Comparison of ENCODE assay signal across 16 mouse cellular contexts in the genomic region with DNA sequence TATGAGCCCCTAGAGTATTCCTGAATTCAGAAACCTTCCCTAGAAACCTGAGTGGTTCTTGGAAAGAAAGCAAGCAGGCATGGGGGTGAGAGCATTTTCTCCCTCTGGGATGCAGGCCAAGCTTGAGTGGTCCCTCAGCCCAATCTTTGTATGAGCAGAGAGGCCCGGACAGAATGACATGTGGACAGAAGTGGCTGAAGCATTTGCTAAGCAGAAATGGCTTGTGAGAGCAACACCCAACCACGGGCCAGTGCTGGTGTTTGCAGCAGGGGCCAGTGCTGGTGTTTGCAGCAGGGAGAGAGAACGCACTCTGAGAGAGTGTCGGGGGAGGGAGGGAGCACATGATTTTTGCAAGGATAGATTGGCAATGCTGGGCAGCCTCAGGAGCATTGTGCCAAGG.
DNase-seq lines count a peak whose midpoint lies in the region; ATAC-seq and TF ChIP-seq lines count a peak whose summit lies in the region.
"Had no signal": no experiment of that assay in that cellular context is flagged by ENCODE, and none has a peak within 500 bp of the region (broad histone marks: within the 10 kb centered on the region; RNA-seq: fewer than 3 reads in every experiment).

No protein-coding gene starts in this region.

- H3K27ac ChIP-seq in forebrain, postnatal 0 days (ENCODE audit: low read depth, low read length) = no peak overlapping the region
- no peak overlapping the region for H3K27ac ChIP-seq in forebrain, embryonic 15.5 days (replicated peaks)
- H3K27ac ChIP-seq in lung, embryonic 14.5 days (ENCODE audit: low read depth) = no peak overlapping the region; the same call in 1 of the 2 replicates
- no peak overlapping the region for H3K27ac ChIP-seq in embryonic facial prominence, embryonic 11.5 days (replicated peaks; ENCODE audit: low read depth, low read length)
- no peak overlapping the region for H3K27ac ChIP-seq in kidney, adult 2 months (ENCODE audit: insufficient read depth, low read depth, low read length)
- H3K27ac ChIP-seq: heart, embryonic 10.5 days; midbrain, embryonic 10.5 days had no signal

- no peaks in the 10 kb centered on the region for H3K27me3 ChIP-seq in forebrain, postnatal 0 days (ENCODE audit: insufficient read depth, low read length)
- no peaks in the 10 kb centered on the region for H3K27me3 ChIP-seq in forebrain, embryonic 15.5 days
- H3K27me3 ChIP-seq in lung, embryonic 14.5 days (ENCODE audit: insufficient read depth, low read length) = no peaks in the 10 kb centered on the region
- H3K27me3 ChIP-seq in embryonic facial prominence, embryonic 11.5 days (ENCODE audit: control insufficient read depth, insufficient read depth, low read length) = no peaks in the 10 kb centered on the region
- H3K27me3 ChIP-seq in kidney, adult 2 months (replicated peaks; ENCODE audit: control insufficient read depth, insufficient read depth, low read length) = no peaks in the 10 kb centered on the region

- 40% methylated on average over 4 of the region's 4 CpGs for WGBS in forebrain, postnatal 0 days
- WGBS in forebrain, embryonic 15.5 days = 50% methylated on average over 4 of the region's 4 CpGs
- WGBS in lung, embryonic 14.5 days = 25% methylated on average over 4 of the region's 4 CpGs
- WGBS in embryonic facial prominence, embryonic 11.5 days = 65% methylated on average over 4 of the region's 4 CpGs
- 72% methylated on average over 4 of the region's 4 CpGs for WGBS in kidney, adult 2 months

- TF ChIP-seq CTCF in forebrain, postnatal 0 days (IDR thresholded peaks at IDR 0.05; ENCODE audit: low read depth) = no peak
- no peak for TF ChIP-seq CTCF in lung, embryonic 14.5 days (IDR thresholded peaks at IDR 0.05; ENCODE audit: low read depth)
- no peak for TF ChIP-seq CTCF in kidney, adult 2 months (conservative IDR thresholded peaks at IDR 0.05; ENCODE audit: insufficient read depth, insufficient read length, low read depth, low read length)

- H3K9ac ChIP-seq in forebrain, postnatal 0 days = no peak overlapping the region
- H3K9ac ChIP-seq in forebrain, embryonic 15.5 days (replicated peaks) = no peak overlapping the region
- H3K9ac ChIP-seq in lung, embryonic 14.5 days = 0 out of 2 replicates have a peak overlapping the region, but pooled peaks have one; percentile 25
- H3K9ac ChIP-seq in embryonic facial prominence, embryonic 11.5 days (replicated peaks; ENCODE audit: low read length) = peak overlapping the region; percentile 13; the same call in 1 of the 2 replicates

- H3K4me2 ChIP-seq in forebrain, postnatal 0 days (ENCODE audit: low read depth) = no peak overlapping the region
- H3K4me2 ChIP-seq in forebrain, embryonic 15.5 days (replicated peaks) = no peak overlapping the region
- no peak overlapping the region for H3K4me2 ChIP-seq in lung, embryonic 14.5 days
- no peak overlapping the region for H3K4me2 ChIP-seq in embryonic facial prominence, embryonic 11.5 days (ENCODE audit: low read depth, low read length)

- no peaks in the 10 kb centered on the region for H3K4me1 ChIP-seq in forebrain, postnatal 0 days (ENCODE audit: insufficient read depth)
- peaks cover 9% of the 10 kb centered on the region for H3K4me1 ChIP-seq in forebrain, embryonic 15.5 days
- H3K4me1 ChIP-seq in lung, embryonic 14.5 days (ENCODE audit: insufficient read depth) = peaks cover 9% of the 10 kb centered on the region; the same call in 1 of the 2 replicates
- H3K4me1 ChIP-seq in embryonic facial prominence, embryonic 11.5 days (ENCODE audit: control insufficient read depth, insufficient read depth, low read length) = no peaks in the 10 kb centered on the region; the same call in 1 of the 2 replicates
- H3K4me1 ChIP-seq in kidney, adult 2 months (ENCODE audit: control insufficient read depth, insufficient read depth, low read length) = no peaks in the 10 kb centered on the region

- no peaks in the 10 kb centered on the region for H3K36me3 ChIP-seq in forebrain, postnatal 0 days (ENCODE audit: insufficient read depth)
- H3K36me3 ChIP-seq in forebrain, embryonic 15.5 days = no peaks in the 10 kb centered on the region
- H3K36me3 ChIP-seq in lung, embryonic 14.5 days (ENCODE audit: insufficient read depth) = no peaks in the 10 kb centered on the region
- no peaks in the 10 kb centered on the region for H3K36me3 ChIP-seq in embryonic facial prominence, embryonic 11.5 days (replicated peaks; ENCODE audit: control insufficient read depth, insufficient read depth, low read depth, low read length)
- H3K36me3 ChIP-seq in kidney, adult 2 months (ENCODE audit: control insufficient read depth, insufficient read depth, low read length) = no peaks in the 10 kb centered on the region
- H3K36me3 ChIP-seq: heart, embryonic 10.5 days; midbrain, embryonic 10.5 days had no signal

- no peak for TF ChIP-seq POLR2A in kidney, adult 2 months (IDR thresholded peaks at IDR 0.05; ENCODE audit: low read depth, low read length)

- no peak overlapping the region for H3K4me3 ChIP-seq in forebrain, postnatal 0 days (ENCODE audit: low read depth, low read length)
- H3K4me3 ChIP-seq in forebrain, embryonic 15.5 days = no peak overlapping the region
- H3K4me3 ChIP-seq in lung, embryonic 14.5 days (ENCODE audit: low read depth, low read length) = no peak overlapping the region
- H3K4me3 ChIP-seq in embryonic facial prominence, embryonic 11.5 days (ENCODE audit: low read depth, low read length) = no peak overlapping the region
- no peak overlapping the region for H3K4me3 ChIP-seq in kidney, adult 2 months (ENCODE audit: insufficient read depth, low read depth, low read length)
- H3K4me3 ChIP-seq: heart, embryonic 10.5 days; midbrain, embryonic 10.5 days had no signal

- DNase-seq in forebrain, postnatal 0 days = no peak
- peak; percentile 55 for DNase-seq in lung, embryonic 14.5 days
- DNase-seq in lung, postnatal 25 days (ENCODE audit: low spot score) = no peak
- DNase-seq in 3T3-L1 (ENCODE audit: low read depth, low spot score) = peak; percentile 86
- no peak for DNase-seq in embryonic facial prominence, embryonic 11.5 days (ENCODE audit: low spot score)
- DNase-seq in kidney, adult 2 months = no peak
- DNase-seq in adrenal gland, postnatal 36 days = no peak
- DNase-seq: cerebellum, adult 11 months; cerebellum, postnatal 25 days; gastrocnemius, postnatal 36 days; layer of hippocampus, postnatal 36 days; lung, postnatal 14 days; thymus, adult 18-20 months had no signal

- no peaks in the 10 kb centered on the region for H3K9me3 ChIP-seq in forebrain, postnatal 0 days (ENCODE audit: low read length)
- H3K9me3 ChIP-seq in forebrain, embryonic 15.5 days = no peaks in the 10 kb centered on the region
- H3K9me3 ChIP-seq in lung, embryonic 14.5 days (ENCODE audit: low read depth, low read length) = no peaks in the 10 kb centered on the region
- H3K9me3 ChIP-seq in embryonic facial prominence, embryonic 11.5 days (replicated peaks; ENCODE audit: control insufficient read depth, low read length) = no peaks in the 10 kb centered on the region
- H3K9me3 ChIP-seq: heart, embryonic 10.5 days; midbrain, embryonic 10.5 days had no signal

- peak; percentile 32; the same call in 1 of the 2 replicates for ATAC-seq in forebrain, postnatal 0 days
- ATAC-seq in forebrain, embryonic 15.5 days (replicated peaks) = no peak
- ATAC-seq in lung, embryonic 14.5 days (ENCODE audit: insufficient read depth) = peak; percentile 33; the same call in 1 of the 2 replicates
- ATAC-seq in embryonic facial prominence, embryonic 11.5 days (replicated peaks; ENCODE audit: insufficient number of reproducible peaks, low FRiP score, low TSS enrichment, low read depth) = no peak

Comparison
In these comparisons a context has a peak if more than half of its experiments do, and no peak if none do; other contexts are left out.
1. ATAC-seq: peak in forebrain, postnatal 0 days (single experiment) and lung, embryonic 14.5 days (single experiment); none in forebrain, embryonic 15.5 days (single experiment) and embryonic facial prominence, embryonic 11.5 days (single experiment).
2. DNase-seq: peak in lung, embryonic 14.5 days (single experiment) and 3T3-L1 (single experiment); none in forebrain, postnatal 0 days (single experiment), lung, postnatal 25 days (single experiment), embryonic facial prominence, embryonic 11.5 days (single experiment), kidney, adult 2 months (single experiment) and adrenal gland, postnatal 36 days (0 of 2).
3. H3K9ac ChIP-seq: peak in lung, embryonic 14.5 days (single experiment) and embryonic facial prominence, embryonic 11.5 days (single experiment); none in forebrain, postnatal 0 days (single experiment) and forebrain, embryonic 15.5 days (single experiment).